Mouse (Mus musculus) forebrain, embryonic 16.5 days (tissue): Measurements from ENCODE around the gene Rag1. TPM values are rescaled to one million over a fixed set of nuclear protein-coding genes. Genes with fewer than 3 reads are reported as not detected.

Source experiments
- polyA plus RNA-seq: library from polyadenylated mRNA; unstranded; fragments of >200 nt; fragmentation: Nextera tagmentation; extraction: Ambion mirVana; gene quantifications from 2 replicates; pipeline ENCODE4 v1.2.1, GENCODE M21; 2015

Gene Rag1
- polyA plus RNA-seq, 1 experiment from 2014 or later = 0.05 TPM

Other genes starting within 250 kb of the Rag1 start
- gene Rag2, start 24.8 kb downstream of the Rag1 start, polyA plus RNA-seq = not detected in 2 replicates
- 44.1 and 44.4 TPM in 2 replicates for gene B230118H07Rik, start within 50 bp of the Rag1 start, polyA plus RNA-seq
- 9.7 and 13.7 TPM in 2 replicates for gene Traf6, start 28.9 kb upstream of the Rag1 start, polyA plus RNA-seq
- gene Prr5l, start 233.5 kb upstream of the Rag1 start, polyA plus RNA-seq = 5.5 and 6.6 TPM in 2 replicates
- 97.4 and 99.3 TPM in 2 replicates for gene Commd9, start 236.7 kb upstream of the Rag1 start, polyA plus RNA-seq